Comparison of ENCODE assay signal across 18 mouse cellular contexts in the genomic region with DNA sequence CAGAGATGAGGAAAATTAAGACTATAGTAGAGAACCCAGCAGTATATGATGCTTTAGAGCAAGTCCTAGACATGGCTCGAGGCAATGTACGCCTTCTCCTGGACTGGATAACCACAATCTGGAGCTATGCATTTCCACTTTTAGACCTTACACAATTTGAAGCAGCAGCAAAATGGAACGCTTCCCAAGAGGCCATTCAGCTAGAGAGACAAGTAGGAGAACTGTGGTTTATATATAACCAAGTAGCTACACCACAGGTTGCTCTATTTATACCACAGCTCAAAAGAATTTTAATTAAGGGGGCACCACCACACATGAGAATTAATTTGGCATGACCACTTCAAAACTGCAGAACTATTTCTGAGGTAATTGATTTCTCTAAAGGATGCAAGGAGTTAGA. TPM values are rescaled to one million over a fixed set of nuclear protein-coding genes. Genes with fewer than 3 reads are reported as not detected.
A peak's percentile ranks its signal among the peaks of the same experiment; 100 is the strongest.
DNase-seq lines count a peak whose midpoint lies in the region; ATAC-seq and TF ChIP-seq lines count a peak whose summit lies in the region.
"Had no signal": no experiment of that assay in that cellular context is flagged by ENCODE, and none has a peak within 500 bp of the region (broad histone marks: within the 10 kb centered on the region; RNA-seq: fewer than 3 reads in every experiment).

No protein-coding gene starts in this region.

- no peaks in the 10 kb centered on the region for H3K4me1 ChIP-seq in hindbrain, postnatal 0 days (ENCODE audit: insufficient read depth, low read length)
- no peaks in the 10 kb centered on the region for H3K4me1 ChIP-seq in hindbrain, embryonic 13.5 days (replicated peaks)
- H3K4me1 ChIP-seq: embryonic facial prominence, embryonic 10.5 days; forebrain, embryonic 15.5 days; limb, embryonic 15.5 days had no signal

- no peak overlapping the region for H3K9ac ChIP-seq in hindbrain, postnatal 0 days (replicated peaks; ENCODE audit: low read length)
- no peak overlapping the region for H3K9ac ChIP-seq in hindbrain, embryonic 13.5 days
- H3K9ac ChIP-seq: forebrain, embryonic 15.5 days; limb, embryonic 15.5 days had no signal

- ATAC-seq in hindbrain, postnatal 0 days = no peak
- no peak for ATAC-seq in hindbrain, embryonic 13.5 days (ENCODE audit: low FRiP score)
- ATAC-seq in erythroid progenitor cell, adult 5-6 weeks (replicated peaks; ENCODE audit: low FRiP score, poor library complexity, severe bottlenecking) = no peak
- ATAC-seq: forebrain, embryonic 15.5 days; hindbrain, embryonic 16.5 days had no signal

- no peaks in the 10 kb centered on the region for H3K9me3 ChIP-seq in hindbrain, postnatal 0 days (ENCODE audit: low read length)
- no peaks in the 10 kb centered on the region for H3K9me3 ChIP-seq in hindbrain, embryonic 13.5 days
- H3K9me3 ChIP-seq: embryonic facial prominence, embryonic 10.5 days; forebrain, embryonic 15.5 days; limb, embryonic 15.5 days had no signal

- no peaks in the 10 kb centered on the region for H3K27me3 ChIP-seq in hindbrain, postnatal 0 days (ENCODE audit: insufficient read depth, low read length)
- no peaks in the 10 kb centered on the region for H3K27me3 ChIP-seq in hindbrain, embryonic 13.5 days
- H3K27me3 ChIP-seq: CH12.LX; forebrain, embryonic 15.5 days; limb, embryonic 15.5 days had no signal

- H3K36me3 ChIP-seq in hindbrain, postnatal 0 days (ENCODE audit: insufficient read depth, low read length) = no peaks in the 10 kb centered on the region
- H3K36me3 ChIP-seq in hindbrain, embryonic 13.5 days = no peaks in the 10 kb centered on the region
- H3K36me3 ChIP-seq: embryonic facial prominence, embryonic 10.5 days; forebrain, embryonic 15.5 days; limb, embryonic 15.5 days had no signal

- no peak for TF ChIP-seq CTCF in hindbrain, postnatal 0 days (IDR thresholded peaks at IDR 0.05; ENCODE audit: low read depth)

- H3K4me3 ChIP-seq in hindbrain, postnatal 0 days (ENCODE audit: low read length) = no peak overlapping the region
- no peak overlapping the region for H3K4me3 ChIP-seq in hindbrain, embryonic 13.5 days
- H3K4me3 ChIP-seq: embryonic facial prominence, embryonic 10.5 days; forebrain, embryonic 15.5 days; limb, embryonic 15.5 days had no signal

- 71% methylated on average over 3 of the region's 3 CpGs for WGBS in hindbrain, postnatal 0 days
- 86% methylated on average over 3 of the region's 3 CpGs for WGBS in hindbrain, embryonic 13.5 days

- DNase-seq in heart, adult 11 months = peak; percentile 83
- no peak for DNase-seq in heart, postnatal 14 days
- DNase-seq in hindbrain, postnatal 0 days (ENCODE audit: low spot score) = peak; percentile 37
- peak; percentile 17 to 25 for DNase-seq in right cerebral cortex, adult 2 months (ENCODE audit: low spot score in 2 of 2)
- DNase-seq in right cerebral cortex, postnatal 4 days = no peak
- DNase-seq: adrenal gland, postnatal 10 days; cerebellum, adult 18-20 months; lung, postnatal 10 days; midbrain, embryonic 14.5 days; retina, postnatal 1 day; thymus, postnatal 14 days had no signal

- no peak overlapping the region for H3K27ac ChIP-seq in hindbrain, postnatal 0 days
- H3K27ac ChIP-seq in hindbrain, embryonic 13.5 days = no peak overlapping the region
- H3K27ac ChIP-seq: embryonic facial prominence, embryonic 10.5 days; forebrain, embryonic 15.5 days; limb, embryonic 15.5 days had no signal

- H3K4me2 ChIP-seq in hindbrain, postnatal 0 days (ENCODE audit: low read depth, low read length) = no peak overlapping the region
- no peak overlapping the region for H3K4me2 ChIP-seq in hindbrain, embryonic 13.5 days
- H3K4me2 ChIP-seq: forebrain, embryonic 15.5 days; limb, embryonic 15.5 days had no signal

- intact Hi-C loops in heart, postnatal 14 days (cut with DNase I) = no loop called here

RNA-seq across cellular contexts. Expression of gene Rbm47, which starts 9.2 kb away (rescaled TPM):
- total RNA-seq in heart, postnatal 14 days (2021) = 1 to 10 TPM; 2.7 to 2.8 TPM
- total RNA-seq in hindbrain, postnatal 0 days (2014; rRNA removed) = 2.5 and 2.6 TPM in 2 replicates
- polyA plus RNA-seq in hindbrain, postnatal 0 days (2015; fragmentation: Nextera tagmentation; extraction: Ambion mirVana) = 5.0 and 6.0 TPM in 2 replicates
- polyA plus RNA-seq in hindbrain, embryonic 13.5 days (2015; fragmentation: Nextera tagmentation; extraction: Ambion mirVana) = 3.9 and 7.8 TPM in 2 replicates
- 0.36 and 0.42 TPM in 2 replicates for total RNA-seq in erythroid progenitor cell, adult 5-6 weeks (2015; ENCODE audit: low replicate concordance)
- 0.39 and 4.7 TPM in 2 replicates for total RNA-seq in erythroid progenitor cell, adult 5-6 weeks (2017; ENCODE audit: low replicate concordance)

Comparison
In these comparisons a context has a peak if more than half of its experiments do, and no peak if none do; other contexts are left out.
1. DNase-seq: peak in heart, adult 11 months (single experiment), hindbrain, postnatal 0 days (single experiment) and right cerebral cortex, adult 2 months (2 of 2); none in heart, postnatal 14 days (0 of 2) and right cerebral cortex, postnatal 4 days (single experiment).